8 mouse cellular contexts compared by ENCODE assay signal in genomic region chr7:25141761-25142160, GRCm38 (mm10). TPM values are rescaled to one million over a fixed set of nuclear protein-coding genes. Genes with fewer than 3 reads are reported as not detected.
DNase-seq lines count a peak whose midpoint lies in the region; ATAC-seq and TF ChIP-seq lines count a peak whose summit lies in the region.

No protein-coding gene starts in this region.

- intact Hi-C loops in gastrocnemius, adult 2 months (cut with DNase I): no loop called here

- H3K4me3 ChIP-seq in heart, embryonic 15.5 days: no peak overlapping the region
- no peak overlapping the region for H3K4me3 ChIP-seq in heart, embryonic 11.5 days (ENCODE audit: low read depth, low read length)
- no peak overlapping the region for H3K4me3 ChIP-seq in embryonic facial prominence, embryonic 11.5 days (ENCODE audit: low read depth, low read length)
- no peak overlapping the region for H3K4me3 ChIP-seq in liver, postnatal 0 days (ENCODE audit: low read depth, low read length)
- H3K4me3 ChIP-seq in gastrocnemius, adult 2 months: no peak overlapping the region

- ATAC-seq in heart, embryonic 15.5 days (replicated peaks; ENCODE audit: insufficient number of reproducible peaks, insufficient read depth, low FRiP score, low read depth): 0 out of 2 replicates have a peak, but pooled peaks have one; percentile 27
- ATAC-seq in heart, embryonic 11.5 days (replicated peaks; ENCODE audit: insufficient number of reproducible peaks, low FRiP score, low TSS enrichment): no peak
- 0 out of 2 replicates have a peak, but pooled peaks have one; percentile 44 for ATAC-seq in embryonic facial prominence, embryonic 11.5 days (replicated peaks; ENCODE audit: insufficient number of reproducible peaks, low FRiP score, low TSS enrichment, low read depth)
- ATAC-seq in liver, postnatal 0 days: peak; percentile 49
- no peak for ATAC-seq in inflammation-experienced regulatory T-cells, adult 6 months

- H3K4me2 ChIP-seq in heart, embryonic 15.5 days: no peak overlapping the region
- no peak overlapping the region for H3K4me2 ChIP-seq in heart, embryonic 11.5 days
- H3K4me2 ChIP-seq in embryonic facial prominence, embryonic 11.5 days (ENCODE audit: low read depth, low read length): no peak overlapping the region
- no peak overlapping the region for H3K4me2 ChIP-seq in liver, postnatal 0 days (ENCODE audit: low read depth, low read length)

- no peaks in the 10 kb centered on the region for H3K4me1 ChIP-seq in heart, embryonic 15.5 days (replicated peaks)
- no peaks in the 10 kb centered on the region for H3K4me1 ChIP-seq in heart, embryonic 11.5 days (ENCODE audit: control insufficient read depth, insufficient read depth, low read length)
- H3K4me1 ChIP-seq in embryonic facial prominence, embryonic 11.5 days (ENCODE audit: control insufficient read depth, insufficient read depth, low read length): no peaks in the 10 kb centered on the region
- H3K4me1 ChIP-seq in liver, postnatal 0 days (ENCODE audit: insufficient read depth): no peaks in the 10 kb centered on the region

- no peaks in the 10 kb centered on the region for H3K36me3 ChIP-seq in heart, embryonic 15.5 days
- H3K36me3 ChIP-seq in heart, embryonic 11.5 days (ENCODE audit: control insufficient read depth, insufficient read depth, low read length): no peaks in the 10 kb centered on the region
- H3K36me3 ChIP-seq in embryonic facial prominence, embryonic 11.5 days (replicated peaks; ENCODE audit: control insufficient read depth, insufficient read depth, low read depth, low read length): no peaks in the 10 kb centered on the region
- no peaks in the 10 kb centered on the region for H3K36me3 ChIP-seq in liver, postnatal 0 days (replicated peaks; ENCODE audit: insufficient read depth, low read length)

- DNase-seq in B cell, adult 2 months: peak; percentile 49 to 52
- peak; percentile 86 for DNase-seq in embryonic facial prominence, embryonic 11.5 days (ENCODE audit: low spot score)
- DNase-seq in liver, postnatal 0 days: peak; percentile 66
- peak; percentile 41 for DNase-seq in thymus, postnatal 25 days
- no peak for DNase-seq in gastrocnemius, adult 2 months

- peaks cover 29% of the 10 kb centered on the region for H3K27me3 ChIP-seq in heart, embryonic 15.5 days
- H3K27me3 ChIP-seq in heart, embryonic 11.5 days (ENCODE audit: control insufficient read depth, insufficient read depth, low read length): peaks cover 20% of the 10 kb centered on the region
- H3K27me3 ChIP-seq in embryonic facial prominence, embryonic 11.5 days (ENCODE audit: control insufficient read depth, insufficient read depth, low read length): 0 out of 2 replicates have a peak, but pooled peaks cover 2% of the 10 kb centered on the region
- 0 out of 2 replicates have a peak, but pooled peaks cover 10% of the 10 kb centered on the region for H3K27me3 ChIP-seq in liver, postnatal 0 days (ENCODE audit: insufficient read depth, low read length)

- H3K9me3 ChIP-seq in heart, embryonic 15.5 days (replicated peaks): no peaks in the 10 kb centered on the region
- no peaks in the 10 kb centered on the region for H3K9me3 ChIP-seq in heart, embryonic 11.5 days (replicated peaks; ENCODE audit: control insufficient read depth, low read length)
- H3K9me3 ChIP-seq in embryonic facial prominence, embryonic 11.5 days (replicated peaks; ENCODE audit: control insufficient read depth, low read length): no peaks in the 10 kb centered on the region
- H3K9me3 ChIP-seq in liver, postnatal 0 days (ENCODE audit: low read length): no peaks in the 10 kb centered on the region

- no peak overlapping the region for H3K27ac ChIP-seq in heart, embryonic 15.5 days
- H3K27ac ChIP-seq in heart, embryonic 11.5 days (ENCODE audit: low read depth, low read length): no peak overlapping the region
- no peak overlapping the region for H3K27ac ChIP-seq in embryonic facial prominence, embryonic 11.5 days (replicated peaks; ENCODE audit: low read depth, low read length)
- H3K27ac ChIP-seq in liver, postnatal 0 days (ENCODE audit: low read depth): no peak overlapping the region
- H3K27ac ChIP-seq in gastrocnemius, adult 2 months: no peak overlapping the region

- under 1% methylated on average over 5 of the region's 5 CpGs for WGBS in heart, embryonic 15.5 days
- WGBS in heart, embryonic 11.5 days (ENCODE audit: insufficient replicate concordance): 2% methylated on average over 5 of the region's 5 CpGs
- 2% methylated on average over 5 of the region's 5 CpGs for WGBS in embryonic facial prominence, embryonic 11.5 days
- 5% methylated on average over 5 of the region's 5 CpGs for WGBS in liver, postnatal 0 days (ENCODE audit: insufficient replicate concordance)

- H3K9ac ChIP-seq in heart, embryonic 15.5 days: no peak overlapping the region
- H3K9ac ChIP-seq in heart, embryonic 11.5 days (ENCODE audit: low read depth, low read length): no peak overlapping the region
- H3K9ac ChIP-seq in embryonic facial prominence, embryonic 11.5 days (replicated peaks; ENCODE audit: low read length): no peak overlapping the region
- no peak overlapping the region for H3K9ac ChIP-seq in liver, postnatal 0 days (replicated peaks)

- no peak for TF ChIP-seq CTCF in liver, postnatal 0 days (IDR thresholded peaks at IDR 0.05; ENCODE audit: low read depth)
- no peak for TF ChIP-seq CTCF in gastrocnemius, adult 2 months (IDR thresholded peaks at IDR 0.05)

- TF ChIP-seq EP300 in liver, postnatal 0 days (IDR thresholded peaks at IDR 0.05; ENCODE audit: low read depth): no peak

RNA-seq across cellular contexts. Expression of gene Pou2f2, which starts 37.8 kb away (rescaled TPM):
- polyA plus RNA-seq in heart, embryonic 15.5 days (2015; fragmentation: Nextera tagmentation; extraction: Ambion mirVana): 0.49 and 1.9 TPM in 2 replicates
- polyA plus RNA-seq in heart, embryonic 11.5 days (2014; fragmentation: Nextera tagmentation; extraction: Ambion mirVana): 0.68 and 0.83 TPM in 2 replicates
- polyA plus RNA-seq in embryonic facial prominence, embryonic 11.5 days (2014; fragmentation: Nextera tagmentation; extraction: Ambion mirVana): 4.2 and 9.8 TPM in 2 replicates
- 2.0 and 2.9 TPM in 2 replicates for polyA plus RNA-seq in liver, postnatal 0 days (2015; fragmentation: Nextera tagmentation; extraction: Ambion mirVana)
- total RNA-seq in gastrocnemius, adult 2 months (2021): under 1 TPM; 0.08 to 0.13 TPM
- 10 to 100 TPM; 18.1 to 32.0 (median 30.0) TPM for polyA plus RNA-seq in inflammation-experienced regulatory T-cells, adult 6 months (2017; shearing (Covaris generic))

Comparison
In these comparisons a context has a peak if more than half of its experiments do, and no peak if none do; other contexts are left out.
1. ATAC-seq: peak in heart, embryonic 15.5 days (single experiment), embryonic facial prominence, embryonic 11.5 days (single experiment) and liver, postnatal 0 days (single experiment); none in heart, embryonic 11.5 days (single experiment) and inflammation-experienced regulatory T-cells, adult 6 months (single experiment).